21 mouse cellular contexts compared by ENCODE assay signal in the genomic region with DNA sequence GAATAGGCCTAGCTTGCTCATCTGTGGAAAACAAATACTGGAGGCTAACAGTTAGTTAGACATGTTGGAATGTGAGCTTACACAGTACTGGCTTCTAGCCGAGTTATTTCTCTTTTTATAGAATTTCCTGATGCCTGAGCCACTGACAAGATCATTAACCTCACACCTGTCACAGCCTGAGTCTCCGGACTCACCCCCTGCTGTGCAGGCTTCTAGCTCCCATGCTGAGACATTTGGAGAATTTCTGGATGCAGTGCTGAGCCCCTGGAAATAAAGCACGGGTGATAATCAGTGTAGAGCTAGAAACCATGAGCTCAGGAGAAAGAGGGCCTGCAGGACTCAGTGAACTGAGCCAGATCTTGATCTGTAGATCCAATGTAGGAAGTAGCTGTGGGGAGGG. TPM values are rescaled to one million over a fixed set of nuclear protein-coding genes. Genes with fewer than 3 reads are reported as not detected.
DNase-seq lines count a peak whose midpoint lies in the region; TF ChIP-seq lines count a peak whose summit lies in the region.
"Had no signal": no experiment of that assay in that cellular context is flagged by ENCODE, and none has a peak within 500 bp of the region (broad histone marks: within the 10 kb centered on the region; RNA-seq: fewer than 3 reads in every experiment).

No protein-coding gene starts in this region.

- H3K9me3 ChIP-seq in ES-E14 (ENCODE audit: control insufficient read depth, insufficient read depth, low read depth, low read length) = no peaks in the 10 kb centered on the region

- H3K4me1 ChIP-seq in kidney, adult 2 months (ENCODE audit: control insufficient read depth, insufficient read depth, low read length) = no peaks in the 10 kb centered on the region
- no peaks in the 10 kb centered on the region for H3K4me1 ChIP-seq in ES-E14 (ENCODE audit: control insufficient read depth in 2 of 2, insufficient read depth in 2 of 2, low read length in 2 of 2, poor library complexity in 1 of 2)

- in situ Hi-C loops in ES-E14 (cut with MboI; ENCODE audit: low sequenced_read_pairs in 2 of 2, unreplicated experiment in 2 of 2) = no loop called here

- no peak for DNase-seq in gastrocnemius, adult 2 months
- DNase-seq in gastrocnemius, postnatal 14 days = no peak
- DNase-seq in kidney, adult 2 months = peak; percentile 12
- no peak for DNase-seq in kidney, adult 9 months
- peak; percentile 8 for DNase-seq in ES-E14 (ENCODE audit: low read depth, low spot score)
- peak; percentile 45 for DNase-seq in mesoderm, embryonic 11.5 days (ENCODE audit: low read depth, low spot score)
- no peak for DNase-seq in frontal cortex, adult 2 months (ENCODE audit: extremely low spot score in 1 of 2, low spot score in 1 of 2)
- no peak for DNase-seq in frontal cortex, postnatal 25 days (ENCODE audit: low spot score in 2 of 2)
- DNase-seq: B cell, adult 2 months; cerebellum, adult 11-12 months; embryo, embryonic 11 days; layer of hippocampus, postnatal 36 days; liver; lung, adult 2 months; spleen, adult 18-20 months; thymus, postnatal 25 days had no signal

- 12% methylated on average over 3 of the region's 3 CpGs for WGBS in kidney, adult 2 months

- peak overlapping the region; percentile 91 for H3K27ac ChIP-seq in gastrocnemius, adult 2 months
- no peak overlapping the region for H3K27ac ChIP-seq in kidney, adult 2 months (ENCODE audit: insufficient read depth, low read depth, low read length)
- H3K27ac ChIP-seq in ES-E14 (ENCODE audit: insufficient read depth, low read depth, low read length, poor library complexity, severe bottlenecking) = no peak overlapping the region

- intact Hi-C loops in gastrocnemius, adult 2 months (cut with DNase I) = no loop called here
- intact Hi-C loops in gastrocnemius, postnatal 14 days (cut with DNase I; ENCODE audit: low total_unique reads) = no loop called here

- no peak for TF ChIP-seq CTCF in gastrocnemius, adult 2 months (IDR thresholded peaks at IDR 0.05)
- TF ChIP-seq CTCF in kidney, adult 2 months (conservative IDR thresholded peaks at IDR 0.05; ENCODE audit: insufficient read depth, insufficient read length, low read depth, low read length) = no peak

- H3K27me3 ChIP-seq in kidney, adult 2 months (replicated peaks; ENCODE audit: control insufficient read depth, insufficient read depth, low read length) = no peaks in the 10 kb centered on the region

- H3K4me3 ChIP-seq in gastrocnemius, adult 2 months = peak overlapping the region; percentile 42
- H3K4me3 ChIP-seq in kidney, adult 2 months (ENCODE audit: insufficient read depth, low read depth, low read length) = no peak overlapping the region
- no peak overlapping the region for H3K4me3 ChIP-seq in ES-E14 (ENCODE audit: insufficient read depth in 1 of 2, low read depth in 1 of 2, low read length in 2 of 2, poor library complexity in 1 of 2, severe bottlenecking in 1 of 2)

- no peak overlapping the region for H3K9ac ChIP-seq in ES-E14 (ENCODE audit: insufficient read depth, low read depth, low read length, poor library complexity, severe bottlenecking)

- TF ChIP-seq POLR2A in kidney, adult 2 months (IDR thresholded peaks at IDR 0.05; ENCODE audit: low read depth, low read length) = no peak

- H3K36me3 ChIP-seq in kidney, adult 2 months (ENCODE audit: control insufficient read depth, insufficient read depth, low read length) = no peaks in the 10 kb centered on the region
- no peaks in the 10 kb centered on the region for H3K36me3 ChIP-seq in ES-E14 (ENCODE audit: control insufficient read depth, insufficient read depth, low read length, poor library complexity, severe bottlenecking)

TF ChIP-seq in ES-E14, 5 proteins besides CTCF, POLR2A, EP300 and RAD21:
- TF ChIP-seq MAFK (IDR thresholded peaks at IDR 0.05; ENCODE audit: insufficient read depth, low read depth, low read length) = no peak
- TF ChIP-seq HCFC1 (IDR thresholded peaks at IDR 0.05; ENCODE audit: borderline replicate concordance, insufficient read depth, low read length) = no peak
- TF ChIP-seq ZC3H11A (IDR thresholded peaks at IDR 0.05; ENCODE audit: borderline replicate concordance, low read depth, low read length) = no peak
- TF ChIP-seq ZNF384 (IDR thresholded peaks at IDR 0.05; ENCODE audit: low read depth, low read length) = no peak
- TF ChIP-seq CHD2 (IDR thresholded peaks at IDR 0.05; ENCODE audit: low read depth, low read length) = no peak

RNA-seq across cellular contexts. Expression of gene Mylk4, which starts 13.8 kb away (rescaled TPM):
- 1,000 to 10,000 TPM in 1 of 2 experiments, 100 to 1,000 TPM in 1; 466 to 1,631 TPM for total RNA-seq in gastrocnemius, adult 2 months (2021)
- total RNA-seq in gastrocnemius, postnatal 14 days (2021) = 100 to 1,000 TPM; 102 to 239 TPM
- 0.12 and 0.66 TPM in 2 replicates for polyA plus RNA-seq in kidney, adult 2 months (2012; rRNA removed)
- total RNA-seq in ES-E14 (2012; rRNA removed) = not detected in 2 replicates
- 0.13 and 0.26 TPM in 2 replicates for polyA plus RNA-seq in frontal cortex, adult 2 months (2012; rRNA removed)
- total RNA-seq: granulocyte monocyte progenitor cell, adult 5-6 weeks had no signal

RNA-seq across cellular contexts. Expression of gene Wrnip1, which starts 31.9 kb away (rescaled TPM):
- total RNA-seq in gastrocnemius, adult 2 months (2021) = 1 to 10 TPM; 5.2 to 8.5 TPM
- 10 to 100 TPM in 1 of 2 experiments, 1 to 10 TPM in 1; 9.5 to 11.1 TPM for total RNA-seq in gastrocnemius, postnatal 14 days (2021)
- polyA plus RNA-seq in kidney, adult 2 months (2012; rRNA removed) = 25.5 and 27.6 TPM in 2 replicates
- total RNA-seq in ES-E14 (2012; rRNA removed) = 30.8 and 44.8 TPM in 2 replicates
- 58.3 and 66.5 TPM in 2 replicates for polyA plus RNA-seq in frontal cortex, adult 2 months (2012; rRNA removed)

RNA-seq across cellular contexts. Expression of gene D930007J09Rik, which starts 32.7 kb away (rescaled TPM):
- not detected for total RNA-seq in gastrocnemius, adult 2 months (2021)
- not detected for total RNA-seq in gastrocnemius, postnatal 14 days (2021)
- not detected in 2 replicates for polyA plus RNA-seq in kidney, adult 2 months (2012; rRNA removed)
- total RNA-seq in ES-E14 (2012; rRNA removed) = 3.7 and 6.7 TPM in 2 replicates
- polyA plus RNA-seq in frontal cortex, adult 2 months (2012; rRNA removed) = 1.3 and 1.8 TPM in 2 replicates
- total RNA-seq: granulocyte monocyte progenitor cell, adult 5-6 weeks had no signal
- polyA plus RNA-seq: hindbrain, embryonic 16.5 days; lung, adult 2 months; midbrain, embryonic 16.5 days; neural tube, embryonic 14.5 days; stomach, embryonic 16.5 days had no signal

Comparison
In these comparisons a context has a peak if more than half of its experiments do, and no peak if none do; other contexts are left out.
1. DNase-seq: peak in kidney, adult 2 months (single experiment), ES-E14 (single experiment) and mesoderm, embryonic 11.5 days (single experiment); none in gastrocnemius, adult 2 months (single experiment), gastrocnemius, postnatal 14 days (single experiment), kidney, adult 9 months (single experiment), frontal cortex, adult 2 months (0 of 2) and frontal cortex, postnatal 25 days (0 of 2).
2. RNA of gene Mylk4, which starts 13.8 kb away (total RNA-seq): 466 to 1,631 TPM in gastrocnemius, adult 2 months and 102 to 239 TPM in gastrocnemius, postnatal 14 days; not detected in ES-E14; every median in the first group is over 100 times any median in the second.